Mouse (Mus musculus): ENCODE measurements around the gene Olfr30.
A peak's percentile ranks its signal among the peaks of the same experiment; 100 is the strongest.
"Not testable (repeated sequence)": the region's sequence is repeated elsewhere in the genome, so short reads cannot be mapped to it uniquely, and the experiment has no call there.

The Olfr30 gene

GRCm38 (mm10) chr11:58462170-58462569 lies at the start of gene Olfr30:
Gene Olfr30 (minus strand): TSS chr11:58462270.
- no peak for DNase-seq (ENCODE audit: extremely low spot score, low read depth, low spot score)

- not testable (repeated sequence) for DNase-seq (ENCODE audit: extremely low spot score, low read depth, low spot score)
These were observed 47.0 kb upstream of the Olfr30 start for GRCm38 (mm10) chr11:58509058-58509457.

- not testable (repeated sequence) for DNase-seq (ENCODE audit: extremely low spot score, low read depth, low spot score)
These were observed 40.4 kb upstream of the Olfr30 start, which contains the start of gene Olfr331 for GRCm38 (mm10) chr11:58502472-58502871. Gene Olfr331 (minus strand): TSS chr11:58502572.

GRCm38 (mm10) chr11:58499290-58499689 lies 37.2 kb upstream of the Olfr30 start:
- DNase-seq (ENCODE audit: extremely low spot score, low read depth, low spot score): no peak

- DNase-seq (ENCODE audit: extremely low spot score, low read depth, low spot score): no peak
These were observed 36.7 kb upstream of the Olfr30 start for GRCm38 (mm10) chr11:58498761-58499160.

- no peak for DNase-seq (ENCODE audit: extremely low spot score, low read depth, low spot score)
These were observed 30.4 kb upstream of the Olfr30 start, which contains the start of gene Olfr332 for GRCm38 (mm10) chr11:58492455-58492854. Gene Olfr332 (minus strand): TSS chr11:58492555.

- DNase-seq (ENCODE audit: extremely low spot score, low read depth, low spot score): no peak
These were observed 8.5 kb downstream of the Olfr30 start for GRCm38 (mm10) chr11:58453592-58453991.

- DNase-seq (ENCODE audit: extremely low spot score, low read depth, low spot score): no peak
These were observed 9.3 kb downstream of the Olfr30 start, which contains the start of gene Lypd9 for GRCm38 (mm10) chr11:58452759-58453158. Gene Lypd9 (minus strand): TSS chr11:58452923.

GRCm38 (mm10) chr11:58437866-58438265 lies 24.2 kb downstream of the Olfr30 start:
- DNase-seq (ENCODE audit: extremely low spot score, low read depth, low spot score): peak; percentile 73

GRCm38 (mm10) chr11:58432259-58432658 lies 29.8 kb downstream of the Olfr30 start, which contains the start of gene Gm12253:
Gene Gm12253 (plus strand): TSS chr11:58432559.
- DNase-seq (ENCODE audit: extremely low spot score, low read depth, low spot score): no peak

GRCm38 (mm10) chr11:58420815-58421214 lies 41.3 kb downstream of the Olfr30 start, which contains the start of gene 1810065E05Rik:
Gene 1810065E05Rik (plus strand): TSS chr11:58421111.
- DNase-seq (ENCODE audit: extremely low spot score, low read depth, low spot score): no peak

- no peak for DNase-seq (ENCODE audit: extremely low spot score, low read depth, low spot score)
These were observed 43.7 kb downstream of the Olfr30 start for GRCm38 (mm10) chr11:58418336-58418735.

- no peak for DNase-seq (ENCODE audit: extremely low spot score, low read depth, low spot score)
These were observed 54.0 kb downstream of the Olfr30 start for GRCm38 (mm10) chr11:58408066-58408465.
